Mouse (Mus musculus): ENCODE results near the gene Mapk6.

DNA sequence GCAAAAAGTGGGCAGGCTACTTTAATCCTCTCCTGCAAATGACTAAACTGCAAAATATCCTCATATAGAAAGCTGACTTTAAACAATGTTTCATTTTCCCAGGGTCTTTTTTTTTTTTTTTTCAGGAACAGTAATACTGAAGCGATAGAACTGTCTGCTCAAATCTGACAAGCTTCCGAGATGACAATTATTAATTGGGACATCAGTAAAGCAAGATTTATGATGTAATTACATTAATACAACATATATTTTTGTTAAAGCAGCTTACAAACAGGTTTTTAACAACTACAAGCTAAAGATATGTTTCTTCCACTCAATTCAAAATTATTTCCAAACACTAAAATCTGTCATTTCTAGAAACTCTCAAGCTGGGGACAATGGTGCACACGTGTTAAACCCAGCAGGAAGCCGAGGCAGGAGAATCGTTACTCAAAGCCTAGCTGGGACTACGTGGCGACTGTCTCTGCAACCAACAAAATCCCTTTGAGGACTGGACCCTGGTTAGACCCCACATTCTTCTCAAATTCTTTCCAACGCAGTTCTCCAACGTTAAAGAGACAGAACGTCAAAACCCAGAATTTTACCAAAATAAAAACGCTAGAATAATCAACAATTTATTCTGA is 1.5 kb downstream of the Mapk6 start:
- no peak for TF ChIP-seq CTCF (IDR thresholded peaks at IDR 0.05; ENCODE audit: low read depth, low read length)
- TF ChIP-seq GATA2 (IDR thresholded peaks at IDR 0.05; ENCODE audit: borderline replicate concordance, low read depth, low read length) = no peak
- TF ChIP-seq GATA1 (IDR thresholded peaks at IDR 0.05; ENCODE audit: borderline replicate concordance, low read length) = no peak
- no peak for TF ChIP-seq POLR2AphosphoS5 (IDR thresholded peaks at IDR 0.05; ENCODE audit: insufficient replicate concordance, low read depth, low read length)

All from G1E (cell line).